Mouse (Mus musculus) heart, embryonic 16.5 days (tissue): ENCODE results near the gene Nat8f6. TPM values are rescaled to one million over a fixed set of nuclear protein-coding genes. Genes with fewer than 3 reads are reported as not detected.
"Not testable (repeated sequence)": the region's sequence is repeated elsewhere in the genome, so short reads cannot be mapped to it uniquely, and the experiment has no call there.

Experiments
- ATAC-seq: fragments of 200-750 bp; cut with Nextera tagmentation; replicated peaks from 2 replicates; pipeline ENCODE4 v1.8.0; 2017; ENCODE audit warnings: moderate number of reproducible peaks; ENCODE audit not compliant: insufficient read depth, low FRiP score; ENCODE audit errors: extremely low read depth
- H3K27ac ChIP-seq: fragments of 300-500 bp; sonication (generic); 2 replicates; pipeline ENCODE4 v1.5.1; 2014; ENCODE audit warnings: mild to moderate bottlenecking, low read length, control low read depth, moderate library complexity
- H3K27me3 ChIP-seq: fragments of 300-500 bp; sonication (generic); 2 replicates; pipeline ENCODE4 v1.6.1; 2014; ENCODE audit warnings: low read length, mixed read lengths; ENCODE audit not compliant: control insufficient read depth, insufficient read depth
- H3K36me3 ChIP-seq: fragments of 300-500 bp; sonication (generic); 2 replicates; pipeline ENCODE4 v1.6.1; 2014; ENCODE audit not compliant: control insufficient read depth, insufficient read depth
- H3K4me1 ChIP-seq: fragments of 300-500 bp; sonication (generic); 2 replicates; pipeline ENCODE4 v1.6.1; 2014; ENCODE audit warnings: low read length, mixed read lengths; ENCODE audit not compliant: control insufficient read depth, insufficient read depth
- H3K4me2 ChIP-seq: fragments of 300-500 bp; sonication (generic); 2 replicates; pipeline ENCODE4 v1.6.1; 2014; ENCODE audit warnings: low read depth, mild to moderate bottlenecking, control low read depth, low read length
- H3K4me3 ChIP-seq: fragments of 300-500 bp; sonication (generic); 2 replicates; pipeline ENCODE4 v1.5.1; 2014; ENCODE audit warnings: mild to moderate bottlenecking, control low read depth, low read length
- H3K9ac ChIP-seq: fragments of 300-500 bp; sonication (generic); 2 replicates; pipeline ENCODE4 v1.6.1; 2014; ENCODE audit warnings: low read length, control low read depth
- H3K9me3 ChIP-seq: fragments of 300-500 bp; sonication (generic); replicated peaks from 2 replicates; pipeline ENCODE4 v1.6.1; 2016; ENCODE audit warnings: low read length; ENCODE audit not compliant: control insufficient read depth
- WGBS: fragments of 180-500 bp; shearing (Covaris S2); extraction: QIAGEN DNeasy Blood & Tissue Kit; methylation state at CpG from one replicate; pipeline ENCODE4 v1.1.7; 2014; 5-methylcytosine and 5-hydroxymethylcytosine counted together
- polyA plus RNA-seq: library from polyadenylated mRNA; unstranded; fragments of >200 nt; fragmentation: Nextera tagmentation; extraction: Ambion mirVana; gene quantifications from 2 replicates; pipeline ENCODE4 v1.2.1, GENCODE M21; 2015

The Nat8f6 gene
- polyA plus RNA-seq, 1 experiment from 2014 or later = not detected

DNA sequence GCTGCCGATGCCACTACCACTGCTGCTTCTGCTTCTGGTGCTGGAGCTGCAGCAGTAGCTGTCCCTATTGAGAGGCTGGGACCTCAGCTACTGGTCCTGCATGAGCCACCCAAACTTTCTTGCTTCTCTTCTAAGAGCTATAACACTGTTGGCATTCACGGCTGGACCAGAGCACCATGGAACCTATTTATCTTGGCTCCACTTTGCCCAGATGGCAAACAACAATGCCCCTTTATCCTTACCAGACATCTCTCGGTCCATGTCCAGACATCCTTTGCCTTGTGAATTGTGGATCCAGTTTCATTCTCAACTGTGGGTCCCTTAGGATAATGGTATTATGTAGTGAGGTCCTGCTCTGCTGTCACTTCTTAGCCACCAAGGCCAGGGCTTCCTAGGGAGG, 40.5 kb upstream of the Nat8f6 start:
- H3K27me3 ChIP-seq = no peaks in the 10 kb centered on the region
- no peaks in the 10 kb centered on the region for H3K4me1 ChIP-seq
- ATAC-seq = no peak
- H3K27ac ChIP-seq = no peak overlapping the region
- no peak overlapping the region for H3K4me3 ChIP-seq
- H3K4me2 ChIP-seq = no peak overlapping the region
- no peaks in the 10 kb centered on the region for H3K9me3 ChIP-seq
- WGBS = 83% methylated on average over 3 of the region's 3 CpGs
- H3K9ac ChIP-seq = no peak overlapping the region
- no peaks in the 10 kb centered on the region for H3K36me3 ChIP-seq

DNA sequence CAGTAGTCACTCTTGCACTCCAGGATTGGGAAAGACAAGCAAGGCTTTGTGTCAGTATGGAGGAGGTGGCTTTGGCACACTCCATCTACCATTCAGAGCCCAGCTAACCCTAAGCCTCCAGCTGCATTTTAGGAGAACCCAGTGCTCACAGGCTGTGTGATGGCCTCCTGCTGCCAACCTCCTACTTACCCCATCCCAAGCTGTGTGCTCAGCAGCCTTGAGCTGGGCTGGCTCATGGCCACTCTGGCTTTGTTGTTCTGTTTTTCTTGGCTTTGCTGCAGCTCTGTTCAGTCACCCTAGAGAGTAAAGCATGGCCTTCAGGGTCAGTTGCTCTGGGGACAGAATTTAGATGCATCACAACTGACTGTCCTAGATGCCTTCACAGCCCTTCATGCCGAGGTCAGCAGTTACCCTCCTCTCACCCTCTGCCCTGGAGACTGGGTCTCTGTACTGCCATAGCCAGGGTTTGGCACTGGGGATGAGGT, 35.5 kb upstream of the Nat8f6 start:
- Histone ChIP-seq H3K27ac (no peak overlapping the region), H3K36me3 (no peaks in the 10 kb centered on the region)

GRCm38 (mm10) chr6:85853481-85853880, 32.7 kb upstream of the Nat8f6 start:
- H3K4me2 ChIP-seq = no peak overlapping the region
- no peak overlapping the region for H3K9ac ChIP-seq
- no peak overlapping the region for H3K27ac ChIP-seq
- 77% methylated on average over 3 of the region's 3 CpGs for WGBS
- no peak overlapping the region for H3K4me3 ChIP-seq
- no peak for ATAC-seq
- no peaks in the 10 kb centered on the region for H3K36me3 ChIP-seq
- H3K27me3 ChIP-seq = no peaks in the 10 kb centered on the region
- H3K9me3 ChIP-seq = no peaks in the 10 kb centered on the region
- H3K4me1 ChIP-seq = no peaks in the 10 kb centered on the region

More for the DNA sequence above, 35.5 kb upstream of the Nat8f6 start:
- no peak for ATAC-seq
- H3K4me1 ChIP-seq = no peaks in the 10 kb centered on the region
- no peaks in the 10 kb centered on the region for H3K27me3 ChIP-seq
- H3K9me3 ChIP-seq = no peaks in the 10 kb centered on the region
- H3K9ac ChIP-seq = no peak overlapping the region
- H3K4me3 ChIP-seq = no peak overlapping the region
- no peak overlapping the region for H3K4me2 ChIP-seq
- WGBS = 62% methylated on average over 1 of the region's 1 CpGs

- no peak for ATAC-seq
- 77% methylated on average over 7 of the region's 7 CpGs for WGBS
These were observed 30.5 kb upstream of the Nat8f6 start for GRCm38 (mm10) chr6:85851062-85851773.

GRCm38 (mm10) chr6:85849240-85849639, 28.5 kb upstream of the Nat8f6 start:
- Histone ChIP-seq H3K36me3 (no peaks in the 10 kb centered on the region), H3K4me1 (no peaks in the 10 kb centered on the region), H3K4me3 (no peak overlapping the region), H3K27me3 (no peaks in the 10 kb centered on the region), H3K4me2 (no peak overlapping the region), H3K27ac (no peak overlapping the region), H3K9ac (no peak overlapping the region), H3K9me3 (no peaks in the 10 kb centered on the region)
- 33% methylated on average over 2 of the region's 2 CpGs for WGBS
- no peak for ATAC-seq

More at GRCm38 (mm10) chr6:85851062-85851773, 30.5 kb upstream of the Nat8f6 start:
- H3K4me3 ChIP-seq = no peak overlapping the region
- no peaks in the 10 kb centered on the region for H3K27me3 ChIP-seq
- H3K4me1 ChIP-seq = no peaks in the 10 kb centered on the region
- no peaks in the 10 kb centered on the region for H3K36me3 ChIP-seq
- no peak overlapping the region for H3K27ac ChIP-seq
- no peaks in the 10 kb centered on the region for H3K9me3 ChIP-seq
- no peak overlapping the region for H3K4me2 ChIP-seq
- H3K9ac ChIP-seq = no peak overlapping the region

DNA sequence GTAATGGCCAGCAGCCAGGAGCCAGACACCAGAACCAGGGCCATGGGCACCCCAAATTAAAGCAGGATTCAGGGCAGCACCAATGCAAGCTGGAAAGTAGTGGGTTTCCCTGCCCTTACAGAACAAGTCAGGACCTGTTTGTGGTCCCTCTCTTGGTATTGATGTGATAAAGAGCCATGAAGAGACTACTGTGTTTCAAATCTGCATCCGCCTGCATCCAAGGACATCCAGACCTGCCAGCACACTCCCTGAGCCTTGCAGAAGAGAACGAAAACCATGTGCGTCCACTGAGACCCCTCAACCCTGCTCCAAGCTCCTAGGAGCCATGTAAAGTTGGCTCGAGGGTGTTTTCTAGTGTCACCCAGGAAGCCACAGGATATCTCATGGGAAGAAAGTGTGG, 27.4 kb upstream of the Nat8f6 start:
- Histone ChIP-seq H3K36me3 (no peaks in the 10 kb centered on the region), H3K4me2 (no peak overlapping the region), H3K9me3 (no peaks in the 10 kb centered on the region), H3K4me1 (no peaks in the 10 kb centered on the region), H3K27me3 (no peaks in the 10 kb centered on the region), H3K9ac (no peak overlapping the region), H3K4me3 (no peak overlapping the region), H3K27ac (no peak overlapping the region)
- ATAC-seq = no peak
- WGBS = 87% methylated on average over 4 of the region's 4 CpGs

- H3K36me3 ChIP-seq = no peaks in the 10 kb centered on the region
- H3K27ac ChIP-seq = no peak overlapping the region
- no peak for ATAC-seq
- no peaks in the 10 kb centered on the region for H3K27me3 ChIP-seq
- WGBS = 53% methylated on average over 1 of the region's 1 CpGs
- no peak overlapping the region for H3K4me2 ChIP-seq
- H3K4me1 ChIP-seq = no peaks in the 10 kb centered on the region
- no peak overlapping the region for H3K9ac ChIP-seq
- H3K9me3 ChIP-seq = no peaks in the 10 kb centered on the region
- no peak overlapping the region for H3K4me3 ChIP-seq
These were observed 26.2 kb upstream of the Nat8f6 start for GRCm38 (mm10) chr6:85846921-85847320.

- not testable (repeated sequence) for H3K27me3 ChIP-seq, H3K27ac ChIP-seq, H3K4me3 ChIP-seq, H3K9ac ChIP-seq, ATAC-seq, H3K4me2 ChIP-seq, H3K4me1 ChIP-seq, H3K9me3 ChIP-seq, H3K36me3 ChIP-seq
- 72% methylated on average over 25 of the region's 25 CpGs for WGBS
These were observed 23.1 kb upstream of the Nat8f6 start for GRCm38 (mm10) chr6:85843677-85844458.

GRCm38 (mm10) chr6:85839982-85840381, 19.2 kb upstream of the Nat8f6 start:
- 57% methylated on average over 4 of the region's 4 CpGs for WGBS
- H3K27me3 ChIP-seq = no peaks in the 10 kb centered on the region
- no peaks in the 10 kb centered on the region for H3K36me3 ChIP-seq
- no peak overlapping the region for H3K9ac ChIP-seq
- H3K27ac ChIP-seq = no peak overlapping the region
- no peak overlapping the region for H3K4me3 ChIP-seq
- no peak for ATAC-seq
- H3K9me3 ChIP-seq = no peaks in the 10 kb centered on the region
- no peak overlapping the region for H3K4me2 ChIP-seq
- H3K4me1 ChIP-seq = no peaks in the 10 kb centered on the region
